Mouse (Mus musculus) kidney, postnatal 0 days (tissue): ENCODE measurements around the gene Olfr1446. TPM values are rescaled to one million over a fixed set of nuclear protein-coding genes. Genes with fewer than 3 reads are reported as not detected.

Source experiments
- ATAC-seq: fragments of 200-750 bp; cut with Nextera tagmentation; replicated peaks from 2 replicates; pipeline ENCODE4 v1.8.0; 2017; ENCODE audit warnings: low read depth, moderate number of reproducible peaks, moderate TSS enrichment, moderate library complexity; ENCODE audit not compliant: low FRiP score
- DNase-seq: peaks from one replicate; pipeline ENCODE4 v3.0.0-alpha.2; 2016; ENCODE audit warnings: low spot score
- H3K27ac ChIP-seq: fragments of 300-500 bp; sonication (generic); 2 replicates; pipeline ENCODE4 v1.5.1; 2014; ENCODE audit warnings: mild to moderate bottlenecking
- H3K27me3 ChIP-seq: fragments of 300-500 bp; sonication (generic); 2 replicates; pipeline ENCODE4 v1.6.1; 2014; ENCODE audit warnings: low read length, mixed read lengths; ENCODE audit not compliant: insufficient read depth
- H3K36me3 ChIP-seq: fragments of 300-500 bp; sonication (generic); 2 replicates; pipeline ENCODE4 v1.6.1; 2014; ENCODE audit warnings: low read length, mixed read lengths; ENCODE audit not compliant: insufficient read depth
- H3K4me1 ChIP-seq: fragments of 300-500 bp; sonication (generic); replicated peaks from 2 replicates; pipeline ENCODE4 v1.6.1; 2014; ENCODE audit warnings: antibody characterized with exemption, low read length, mixed read lengths; ENCODE audit not compliant: insufficient read depth
- H3K4me2 ChIP-seq: fragments of 300-500 bp; sonication (generic); 2 replicates; pipeline ENCODE4 v1.6.1; 2014; ENCODE audit warnings: mild to moderate bottlenecking, low read length, moderate library complexity, mixed read lengths
- H3K4me3 ChIP-seq: fragments of 300-500 bp; sonication (generic); replicated peaks from 2 replicates; pipeline ENCODE4 v1.5.1; 2014; ENCODE audit warnings: low read depth, low read length
- H3K9ac ChIP-seq: fragments of 300-500 bp; sonication (generic); 2 replicates; pipeline ENCODE4 v1.6.1; 2014; ENCODE audit warnings: low read depth, low read length
- H3K9me3 ChIP-seq: fragments of 300-500 bp; sonication (generic); replicated peaks from 2 replicates; pipeline ENCODE4 v1.6.1; 2016; ENCODE audit warnings: low read length, inconsistent platforms, mixed read lengths
- CTCF ChIP-seq: IDR thresholded peaks from 2 replicates; pipeline ENCODE4 v1.5.1; 2016; ENCODE audit warnings: antibody characterized with exemption, low read depth, mild to moderate bottlenecking, moderate library complexity
- WGBS: fragments of 180-500 bp; shearing (Covaris S2); extraction: QIAGEN DNeasy Blood & Tissue Kit; methylation state at CpG from one replicate; pipeline ENCODE4 v1.1.7; 2014; 5-methylcytosine and 5-hydroxymethylcytosine counted together
- polyA plus RNA-seq: library from polyadenylated mRNA; unstranded; fragments of >200 nt; fragmentation: Nextera tagmentation; extraction: Ambion mirVana; gene quantifications from 2 replicates; pipeline ENCODE4 v1.2.1, GENCODE M21; 2015

Gene Olfr1446
- polyA plus RNA-seq, 1 experiment from 2014 or later: not detected

DNA sequence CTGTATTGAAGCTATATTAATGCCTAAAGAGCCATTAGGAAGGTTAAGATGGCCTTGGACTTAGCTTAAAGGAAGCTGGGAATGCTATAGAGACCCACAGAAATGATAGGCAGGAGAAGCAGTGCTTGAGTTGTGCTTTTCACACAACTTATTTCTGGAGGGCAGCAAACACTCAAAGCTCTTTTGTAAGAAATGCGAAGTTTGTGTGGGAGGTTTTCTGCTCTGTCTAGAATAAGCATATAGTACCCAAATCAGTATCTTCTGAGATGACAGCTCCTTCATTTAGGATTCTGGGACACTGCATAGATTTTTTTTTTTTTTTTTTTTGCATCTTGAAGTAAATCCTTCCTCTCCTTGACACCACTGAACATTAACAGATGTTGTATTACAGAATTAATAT lies 54.8 kb downstream of the Olfr1446 start:
- WGBS: 85% methylated on average over 1 of the region's 1 CpGs
- Histone ChIP-seq H3K27ac (no peak overlapping the region), H3K27me3 (no peaks in the 10 kb centered on the region), H3K9ac (no peak overlapping the region), H3K4me2 (no peak overlapping the region), H3K4me3 (no peak overlapping the region), H3K9me3 (no peaks in the 10 kb centered on the region), H3K4me1 (no peaks in the 10 kb centered on the region), H3K36me3 (no peaks in the 10 kb centered on the region)
- ATAC-seq (no peak), DNase-seq (no peak)
- TF ChIP-seq CTCF: no peak

Other genes with a start within 250 kb of the Olfr1446 start
- 0.11 and 0.18 TPM in 2 replicates for gene Olfr1442, start 223.1 kb downstream of the Olfr1446 start, polyA plus RNA-seq
- gene Olfr1443, start 215.4 kb downstream of the Olfr1446 start, polyA plus RNA-seq: not detected in 2 replicates
- gene Keg1, start 197.7 kb downstream of the Olfr1446 start, polyA plus RNA-seq: 138 and 140 TPM in 2 replicates
- 4.9 TPM in 2 replicates for gene Cntf, start 127.9 kb downstream of the Olfr1446 start, polyA plus RNA-seq
- 15.3 TPM in 2 replicates for gene Zfp91, start 97.4 kb downstream of the Olfr1446 start, polyA plus RNA-seq
- 2.2 TPM in 2 replicates for gene Lpxn, start 97.3 kb downstream of the Olfr1446 start, polyA plus RNA-seq
- gene Gm5244, start 46.8 kb downstream of the Olfr1446 start, polyA plus RNA-seq: not detected in 2 replicates
- not detected in 2 replicates for gene Olfr1444, start 36.2 kb downstream of the Olfr1446 start, polyA plus RNA-seq
- not detected in 2 replicates for gene Olfr1445, start 9.7 kb downstream of the Olfr1446 start, polyA plus RNA-seq
- not detected in 2 replicates for gene Olfr1447, start 10.2 kb upstream of the Olfr1446 start, polyA plus RNA-seq
- not detected in 2 replicates for gene Olfr1448, start 30.9 kb upstream of the Olfr1446 start, polyA plus RNA-seq
- gene Olfr1449, start 37.3 kb upstream of the Olfr1446 start, polyA plus RNA-seq: not detected in 2 replicates
- gene Olfr1450, start 56.7 kb upstream of the Olfr1446 start, polyA plus RNA-seq: not detected in 2 replicates
- gene Olfr1451, start 101.5 kb upstream of the Olfr1446 start, polyA plus RNA-seq: not detected in 2 replicates
- gene Olfr1453, start 134.8 kb upstream of the Olfr1446 start, polyA plus RNA-seq: not detected in 2 replicates
- not detected in 2 replicates for gene Olfr1454, start 167.1 kb upstream of the Olfr1446 start, polyA plus RNA-seq
- not detected in 2 replicates for gene Olfr1457, start 204.4 kb upstream of the Olfr1446 start, polyA plus RNA-seq
- not detected in 2 replicates for gene Olfr1458, start 213.3 kb upstream of the Olfr1446 start, polyA plus RNA-seq